Mouse (Mus musculus) bone marrow macrophage, adult 2 months (primary cell): Measurements from ENCODE around the gene Vstm2b.

Source experiments
- CTCF ChIP-seq: IDR thresholded peaks from 2 replicates; pipeline ENCODE4 v1.5.1; 2012; ENCODE audit warnings: low read depth, mild to moderate bottlenecking, low read length, moderate library complexity
- POLR2A ChIP-seq: IDR thresholded peaks from 2 replicates; pipeline ENCODE4 v1.6.1; 2012; ENCODE audit warnings: mild to moderate bottlenecking, low read depth, low read length, borderline replicate concordance

DNA sequence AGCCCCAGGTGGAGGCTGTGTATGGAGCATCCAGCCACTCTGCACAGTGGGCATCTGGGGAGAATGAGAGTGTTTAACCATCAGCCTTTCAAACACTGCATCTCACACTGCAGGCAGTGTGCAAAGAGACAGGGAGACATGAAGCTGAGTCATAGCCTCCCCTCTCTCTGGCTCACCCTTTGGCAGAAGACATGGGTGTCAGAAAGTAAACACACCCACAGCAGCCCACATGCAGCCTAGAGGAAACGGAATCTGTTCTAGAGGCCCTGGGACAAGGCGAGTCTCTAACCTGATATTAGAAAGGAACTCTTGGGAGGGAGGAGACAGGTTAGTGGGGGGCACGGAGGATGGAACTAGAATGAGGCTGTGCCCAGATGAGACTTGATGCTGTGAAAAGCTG, 18.6 kb downstream of the Vstm2b start:
- TF ChIP-seq CTCF = no peak
- TF ChIP-seq POLR2A = no peak
